Mouse (Mus musculus) brain, embryonic 14.5 days (tissue): ENCODE measurements around the gene Spi1.

Experiments
- CTCF ChIP-seq: fragments of 200-500 bp; IDR thresholded peaks from 2 replicates; pipeline ENCODE4 v1.5.1; 2012; ENCODE audit warnings: inconsistent platforms, mild to moderate bottlenecking, moderate library complexity, borderline replicate concordance; ENCODE audit not compliant: insufficient read depth, insufficient read length; ENCODE audit errors: extremely low read depth
- POLR2A ChIP-seq: fragments of 200-500 bp; IDR thresholded peaks from 2 replicates; pipeline ENCODE4 v1.6.1; 2012; ENCODE audit warnings: mild to moderate bottlenecking, inconsistent platforms, borderline replicate concordance; ENCODE audit not compliant: poor library complexity, insufficient read depth, insufficient read length, severe bottlenecking; ENCODE audit errors: extremely low read depth

- no peak for TF ChIP-seq POLR2A
- TF ChIP-seq CTCF: no peak
These were observed 15.7 kb upstream of the Spi1 start for GRCm38 (mm10) chr2:91066455-91066854.
